Mouse (Mus musculus) layer of hippocampus, adult 8-10 months (tissue): ENCODE measurements at regions not wholly inside any gene's neighbourhood (a gene's known extent, or its start where the extent isn't known, plus 50 kb on each side); places are given as distances from the start of the nearest gene placed in this dataset.

ENCODE experiments used
- DNase-seq, 2 experiments: peaks; one replicate each; pipeline ENCODE4 v3.0.0; 2022; ENCODE audit warnings: low spot score in 2 of 2

DNA sequence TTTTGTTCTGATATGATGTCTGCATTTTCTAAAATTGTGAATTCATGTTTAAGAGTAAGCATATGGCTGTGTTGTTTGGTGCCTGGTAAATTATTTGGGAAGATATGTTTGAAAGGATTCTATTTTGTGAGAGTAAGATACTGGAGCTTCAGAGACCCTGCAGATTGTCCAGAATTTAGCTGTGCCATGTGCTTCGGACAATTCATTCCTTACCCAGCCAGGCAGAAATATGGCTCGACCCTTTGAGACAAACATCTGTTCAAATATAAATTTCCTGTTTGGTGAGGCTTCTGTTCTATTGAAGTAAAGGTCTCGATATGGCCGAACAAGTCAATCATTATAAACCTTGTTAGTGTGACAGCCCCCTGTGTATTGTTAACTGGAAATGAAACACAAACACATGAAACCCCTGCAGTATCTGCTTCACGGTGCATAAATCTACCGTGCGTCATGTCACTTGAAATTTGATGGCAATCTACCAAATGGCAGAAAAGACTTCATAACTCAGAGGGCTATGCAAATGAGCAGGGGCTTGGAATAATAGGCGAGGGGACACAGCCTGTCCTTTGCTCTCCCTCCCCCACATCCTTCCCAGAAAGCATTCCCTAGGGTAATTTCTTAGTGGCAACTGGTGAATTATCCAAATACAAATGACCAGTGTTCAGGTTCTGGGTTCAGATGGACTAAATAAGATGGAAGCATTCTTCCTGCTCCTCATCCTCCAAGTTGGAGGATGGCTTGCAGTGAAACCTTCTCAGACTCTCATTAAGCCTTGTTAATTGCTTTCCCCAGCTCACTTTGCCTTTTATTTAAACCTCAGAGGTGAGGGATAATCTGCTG lies 61.8 kb downstream of the Adcyap1 start:
- no peak for DNase-seq

DNA sequence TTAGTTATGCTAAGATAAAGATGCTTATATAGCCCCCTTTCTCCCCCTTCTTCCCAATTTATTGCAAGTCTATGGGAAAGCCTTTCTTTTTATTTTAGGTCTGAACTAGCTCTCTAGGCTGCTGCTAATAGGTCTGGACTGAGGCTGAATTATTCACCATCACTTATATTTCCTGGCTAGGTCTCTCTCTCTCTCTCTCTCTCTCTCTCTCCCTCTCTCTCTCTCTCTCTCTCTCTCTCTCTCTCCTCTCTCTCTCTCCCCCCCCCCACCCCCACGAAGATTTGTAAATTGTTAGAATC lies 62.3 kb downstream of the Adcyap1 start:
- DNase-seq: no peak

DNA sequence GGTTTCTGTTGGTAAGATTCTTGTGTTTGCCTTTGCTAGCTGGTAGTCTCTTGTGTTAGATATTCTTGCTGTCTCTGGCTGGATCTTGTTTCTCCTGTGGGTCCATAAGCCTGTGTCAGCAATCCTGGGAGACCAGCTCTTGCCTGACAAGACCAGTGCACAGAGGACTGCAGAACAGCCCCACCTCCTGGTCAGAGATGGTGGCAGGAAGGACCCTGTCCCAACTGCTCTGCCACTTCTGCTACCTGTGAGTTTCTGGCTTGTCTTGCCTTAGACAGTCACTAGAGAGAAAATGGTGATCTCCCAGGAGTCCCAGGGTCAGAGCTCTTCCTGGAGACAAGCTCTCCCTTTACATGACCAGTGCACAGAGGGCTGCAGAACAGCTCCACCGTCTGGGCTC lies 107.3 kb downstream of the Adcyap1 start:
- no peak for DNase-seq

DNA sequence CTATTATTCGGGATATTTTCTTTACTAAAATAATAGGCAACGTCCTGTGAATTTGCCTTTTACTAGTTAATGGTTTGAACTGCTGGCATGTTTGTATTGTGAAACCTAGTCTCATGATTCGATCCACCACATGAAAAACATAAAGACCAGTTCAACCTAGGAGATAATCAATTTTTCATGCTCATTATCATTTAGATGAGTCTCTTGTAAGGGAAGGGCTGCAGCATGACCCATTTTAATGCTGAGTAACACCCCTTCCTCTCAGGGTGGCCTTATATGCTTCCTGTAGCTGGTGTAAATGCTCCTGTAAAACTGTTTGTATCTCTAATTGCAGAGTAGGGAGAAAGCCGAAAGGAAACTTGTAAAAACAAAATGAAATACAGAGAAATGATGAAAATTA lies 113.3 kb downstream of the Adcyap1 start:
- DNase-seq: no peak

DNA sequence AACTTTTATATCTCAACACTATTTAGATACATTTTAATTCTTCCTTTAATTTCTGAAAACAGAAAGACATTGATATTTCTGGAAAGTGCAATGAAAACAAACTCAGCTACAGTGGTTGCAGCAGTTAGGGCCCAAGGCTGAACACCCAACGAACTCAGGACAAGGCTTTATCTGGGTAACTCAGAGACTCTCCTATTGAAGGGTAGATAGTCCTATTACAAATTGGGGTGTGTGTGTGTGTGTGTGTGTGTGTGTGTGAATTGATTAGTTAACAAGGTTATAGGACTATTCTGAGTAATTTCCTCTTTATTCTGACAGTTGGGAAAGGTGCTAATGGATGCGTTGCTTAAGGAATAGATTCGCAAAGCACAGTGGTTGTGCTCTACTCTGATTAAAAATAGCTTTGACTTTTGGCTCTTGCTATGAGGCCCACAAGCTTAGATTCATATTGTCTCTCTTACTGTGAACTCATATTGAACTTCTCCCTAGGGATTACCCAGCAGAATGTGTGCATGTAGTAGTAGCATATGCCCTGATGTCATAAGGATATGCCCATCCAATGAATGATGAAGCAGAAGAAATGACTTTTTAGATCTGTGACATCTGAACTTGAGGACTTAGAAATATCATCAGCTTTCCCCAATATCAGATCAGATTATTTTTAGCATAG lies 114.0 kb downstream of the Adcyap1 start:
- DNase-seq: no peak

DNA sequence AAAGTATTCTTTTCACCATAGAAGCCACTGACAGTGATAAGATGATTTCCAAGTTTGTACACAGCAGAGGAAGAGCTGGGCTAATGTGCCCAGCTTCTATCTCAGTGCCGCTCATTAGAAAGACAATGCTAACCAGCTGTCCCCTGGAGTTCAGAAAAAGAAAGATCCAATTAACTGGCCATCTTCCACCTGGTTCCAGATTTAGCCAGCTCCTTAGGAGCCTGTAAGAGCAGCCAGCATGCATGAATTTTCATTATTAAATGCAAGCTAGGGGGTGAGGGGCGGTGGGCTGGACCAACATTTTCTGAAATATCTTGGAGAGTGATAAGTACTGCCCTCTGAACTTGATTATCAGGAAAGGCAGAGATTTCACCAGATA lies 114.5 kb downstream of the Adcyap1 start:
- no peak for DNase-seq

DNA sequence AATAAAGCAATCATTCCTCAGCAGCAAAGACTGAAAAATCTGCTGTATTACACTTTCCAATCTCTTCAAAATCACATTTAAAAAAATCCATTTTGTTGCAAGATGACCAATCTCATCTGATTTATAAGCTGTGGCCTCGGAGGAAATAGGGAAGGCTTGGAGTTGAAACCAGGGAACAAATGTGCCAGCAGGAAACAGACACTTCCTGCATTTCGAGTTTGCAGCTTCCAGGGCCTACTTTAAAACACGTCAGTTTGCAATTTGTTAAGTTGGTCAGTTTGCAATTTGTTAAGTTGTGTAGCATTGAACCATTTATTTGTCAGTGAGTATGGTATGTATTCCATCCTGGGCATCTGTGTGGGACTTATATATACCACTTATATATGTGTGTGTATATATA lies 115.3 kb downstream of the Adcyap1 start:
- no peak for DNase-seq

DNA sequence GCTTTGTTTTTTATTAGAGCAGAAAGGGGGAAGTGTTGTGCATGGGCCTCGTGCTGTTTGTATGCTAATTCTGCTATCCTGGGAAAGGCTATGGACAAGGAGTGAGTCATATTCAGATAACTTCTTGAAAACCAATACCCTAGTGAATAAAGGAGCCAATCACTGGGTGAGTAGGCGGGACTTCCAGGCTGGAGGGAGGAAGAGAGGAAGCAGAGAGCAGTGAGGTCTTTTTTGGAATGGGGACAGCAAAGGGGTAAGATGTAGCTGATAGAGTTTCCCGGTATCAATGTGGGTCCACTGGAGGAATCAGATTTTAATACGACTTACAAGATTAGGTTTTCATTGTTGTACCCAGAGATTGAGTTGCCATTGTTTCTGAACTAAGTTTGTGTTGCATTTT lies 122.7 kb downstream of the Adcyap1 start:
- DNase-seq: no peak

DNA sequence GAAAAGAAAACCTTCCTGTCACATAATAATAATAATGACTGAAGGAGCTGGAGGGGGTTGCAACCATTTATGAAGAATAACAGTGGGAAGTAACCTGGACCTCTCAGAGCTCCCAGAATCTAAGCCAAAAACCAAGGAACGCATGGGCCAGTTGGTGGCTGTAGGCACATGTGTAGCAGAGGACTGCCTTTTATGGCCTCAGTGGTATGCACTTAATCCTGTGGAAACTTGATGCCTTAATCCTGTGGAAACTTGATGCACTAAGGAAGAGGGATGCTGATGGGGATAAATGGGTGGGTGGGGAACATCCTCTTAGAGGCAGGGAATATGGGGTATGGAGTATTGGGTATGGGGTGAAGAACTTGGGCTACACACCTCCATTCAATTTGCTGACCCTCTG lies 138.8 kb downstream of the Adcyap1 start:
- DNase-seq: no peak

DNA sequence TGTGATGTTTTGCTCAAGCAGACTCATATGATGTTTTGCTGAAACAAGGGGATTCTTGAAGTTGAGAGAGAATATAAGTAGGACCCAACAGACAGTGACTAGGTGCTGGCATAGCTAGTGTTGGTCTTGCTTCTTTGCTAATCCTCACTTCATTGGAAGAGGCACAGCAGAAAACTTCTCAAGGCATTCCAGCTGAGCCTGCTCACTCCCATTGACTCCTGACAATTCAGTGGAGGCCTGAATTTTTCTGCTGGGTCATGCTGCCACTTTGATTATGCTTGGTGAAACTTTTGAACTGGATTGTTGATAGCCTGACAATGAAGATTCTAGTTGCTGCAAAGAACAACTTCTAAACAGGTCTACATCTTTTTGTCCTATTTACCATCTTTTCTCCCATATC lies 156.4 kb downstream of the Adcyap1 start:
- DNase-seq: no peak

DNA sequence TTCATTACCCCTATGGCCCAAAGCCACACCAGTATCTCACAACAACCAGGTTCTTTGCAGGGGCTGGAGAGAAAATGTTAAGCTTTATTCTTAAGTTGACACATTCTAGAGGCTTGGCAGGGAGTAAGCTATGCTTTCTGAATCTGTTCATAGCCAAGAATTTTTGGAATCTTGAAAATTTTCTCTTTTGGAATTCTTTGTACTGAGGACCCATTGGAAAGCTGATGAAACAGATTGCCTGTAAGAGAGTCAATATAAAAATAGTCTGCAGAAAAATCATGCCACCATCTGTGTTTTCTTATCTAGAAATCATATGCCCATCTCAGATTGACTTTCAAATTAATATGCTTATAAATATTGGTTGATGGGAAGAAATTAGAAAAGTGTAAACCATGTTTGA lies 164.1 kb downstream of the Adcyap1 start:
- no peak for DNase-seq

DNA sequence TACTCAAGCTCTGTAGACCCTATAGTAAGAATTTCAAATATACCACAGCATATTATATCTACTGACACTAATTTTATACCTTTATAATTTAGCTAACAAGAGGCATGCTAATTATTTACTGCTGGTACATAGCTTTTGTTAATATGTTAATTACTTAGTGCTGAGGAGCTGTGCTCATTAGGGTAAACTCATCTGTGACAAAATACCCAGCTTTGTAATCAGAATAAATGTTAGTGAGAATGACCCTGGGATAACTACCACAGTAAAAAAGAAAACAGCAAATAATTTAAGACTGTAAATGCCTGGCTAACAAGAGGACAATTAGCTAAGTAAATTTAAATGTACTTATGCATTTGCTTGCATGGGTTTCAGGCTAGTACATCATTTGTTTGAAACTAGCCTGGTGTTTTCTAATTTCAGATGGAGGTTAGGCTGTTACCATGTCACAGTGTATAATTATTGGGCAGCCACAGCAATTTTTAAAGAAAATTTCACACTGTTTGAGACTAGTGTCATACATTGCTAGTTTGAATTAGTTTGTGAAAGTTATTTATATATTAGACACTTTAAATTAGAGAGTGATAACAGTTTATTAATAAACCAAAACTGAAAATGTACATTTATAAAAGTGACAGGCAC lies 178.8 kb downstream of the Adcyap1 start:
- no peak for DNase-seq

DNA sequence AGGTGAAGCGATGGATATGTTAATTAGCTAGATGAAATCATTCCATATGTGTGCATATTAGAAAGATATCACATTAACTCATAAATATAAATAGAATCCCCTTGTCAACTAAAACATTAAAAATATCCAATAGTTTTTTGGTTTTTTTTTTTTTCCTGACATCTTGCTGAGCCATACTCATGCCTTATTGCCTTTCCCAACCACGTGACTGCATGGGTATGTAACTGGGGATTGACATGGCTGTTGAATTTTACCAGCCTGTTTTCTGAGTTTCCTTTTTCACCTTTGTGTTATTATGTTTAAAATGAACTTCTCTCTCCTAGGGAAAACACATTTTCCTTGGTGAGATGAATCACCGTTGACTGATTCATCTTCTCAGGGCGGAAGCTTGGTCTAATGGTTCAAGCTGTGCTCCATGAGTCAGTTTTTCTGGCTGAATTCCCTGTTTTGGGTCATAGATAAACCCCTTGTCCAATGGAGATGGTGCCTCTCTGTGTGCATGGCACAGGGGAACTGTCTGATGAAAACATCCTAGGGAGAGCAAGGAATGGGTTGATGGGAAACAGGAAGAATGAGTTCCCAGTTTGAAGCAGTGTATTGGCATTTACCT lies 181.1 kb downstream of the Adcyap1 start:
- no peak for DNase-seq

DNA sequence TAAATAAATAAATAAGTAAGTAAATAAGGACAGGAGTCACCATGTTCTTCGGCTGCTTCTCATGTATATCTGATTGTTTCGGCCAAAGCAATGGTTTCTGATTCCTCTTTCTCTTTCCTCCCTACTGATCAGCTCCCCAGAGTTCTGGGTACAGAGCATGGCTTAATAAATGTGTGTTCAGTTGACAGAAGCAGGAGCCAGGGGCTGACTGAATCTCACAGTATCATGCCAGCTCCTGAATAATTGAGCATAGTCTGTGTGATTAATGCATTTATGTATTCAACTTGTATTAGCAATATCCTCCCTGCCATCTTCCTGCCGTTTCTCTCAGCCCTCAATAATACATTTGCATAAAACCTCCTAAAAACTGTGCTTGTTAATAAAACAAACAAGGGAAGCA lies 191.4 kb downstream of the Adcyap1 start:
- no peak for DNase-seq

DNA sequence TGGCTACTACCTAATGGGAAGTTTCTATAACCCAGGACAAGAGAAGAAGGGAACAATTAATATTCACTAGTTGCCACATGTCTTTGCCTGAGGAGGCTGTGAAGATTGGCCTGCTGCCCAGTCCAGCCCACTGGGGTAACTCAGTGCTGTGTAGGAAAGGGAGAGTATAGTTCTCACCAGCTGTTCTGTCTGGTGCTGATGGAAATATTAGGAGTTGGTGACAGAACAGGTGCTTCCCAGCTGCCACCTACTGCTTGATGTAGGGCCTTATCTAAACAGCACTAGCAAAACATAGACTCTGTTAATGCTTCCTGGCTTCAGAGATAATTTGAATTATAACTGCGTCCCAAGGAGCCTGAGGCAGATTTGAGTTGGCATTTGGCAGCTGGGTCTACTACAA lies 210.5 kb downstream of the Adcyap1 start:
- DNase-seq: peak; percentile 4 to 13
